Mouse (Mus musculus) hindbrain, postnatal 0 days (tissue): ENCODE measurements around the gene Tmem97. TPM values are rescaled to one million over a fixed set of nuclear protein-coding genes. Genes with fewer than 3 reads are reported as not detected.
A peak's percentile ranks its signal among the peaks of the same experiment; 100 is the strongest.
"Not testable (repeated sequence)": the region's sequence is repeated elsewhere in the genome, so short reads cannot be mapped to it uniquely, and the experiment has no call there.

Source experiments
- ATAC-seq: fragments of 200-750 bp; cut with Nextera tagmentation; 2 replicates; pipeline ENCODE4 v1.8.0; 2017; ENCODE audit warnings: mild to moderate bottlenecking, moderate TSS enrichment, moderate library complexity
- DNase-seq: peaks from one replicate; pipeline ENCODE4 v3.0.0-alpha.2; 2015; ENCODE audit warnings: low spot score
- H3K27ac ChIP-seq: fragments of 300-500 bp; sonication (generic); 2 replicates; pipeline ENCODE4 v1.5.1; 2014; ENCODE audit warnings: mild to moderate bottlenecking
- H3K27me3 ChIP-seq: fragments of 300-500 bp; sonication (generic); 2 replicates; pipeline ENCODE4 v1.6.1; 2014; ENCODE audit warnings: low read length, mixed read lengths; ENCODE audit not compliant: insufficient read depth
- H3K36me3 ChIP-seq: fragments of 300-500 bp; sonication (generic); 2 replicates; pipeline ENCODE4 v1.6.1; 2014; ENCODE audit warnings: low read length, mixed read lengths; ENCODE audit not compliant: insufficient read depth
- H3K4me1 ChIP-seq: fragments of 300-500 bp; sonication (generic); 2 replicates; pipeline ENCODE4 v1.6.1; 2014; ENCODE audit warnings: antibody characterized with exemption, low read length, mixed read lengths; ENCODE audit not compliant: insufficient read depth
- H3K4me2 ChIP-seq: fragments of 300-500 bp; sonication (generic); 2 replicates; pipeline ENCODE4 v1.6.1; 2014; ENCODE audit warnings: low read depth, mild to moderate bottlenecking, low read length, moderate library complexity, mixed read lengths
- H3K4me3 ChIP-seq: fragments of 300-500 bp; sonication (generic); 2 replicates; pipeline ENCODE4 v1.5.1; 2014; ENCODE audit warnings: low read length
- H3K9ac ChIP-seq: fragments of 300-500 bp; sonication (generic); replicated peaks from 2 replicates; pipeline ENCODE4 v1.6.1; 2014; ENCODE audit warnings: mild to moderate bottlenecking, low read length, moderate library complexity, mixed read lengths
- H3K9me3 ChIP-seq: fragments of 300-500 bp; sonication (generic); 2 replicates; pipeline ENCODE4 v1.6.1; 2016; ENCODE audit warnings: low read length, mixed read lengths
- CTCF ChIP-seq: IDR thresholded peaks from 2 replicates; pipeline ENCODE4 v1.5.1; 2016; ENCODE audit warnings: antibody characterized with exemption, control low read depth, low read depth
- WGBS: fragments of 180-500 bp; shearing (Covaris S2); extraction: QIAGEN DNeasy Blood & Tissue Kit; methylation state at CpG from one replicate; pipeline ENCODE4 v1.1.7; 2014; 5-methylcytosine and 5-hydroxymethylcytosine counted together
- polyA plus RNA-seq: library from polyadenylated mRNA; unstranded; fragments of >200 nt; fragmentation: Nextera tagmentation; extraction: Ambion mirVana; gene quantifications from 2 replicates; pipeline ENCODE4 v1.2.1, GENCODE M21; 2015
- total RNA-seq: library from RNA; depleted of rRNA; stranded (reverse); fragments of >200 nt; gene quantifications from 2 replicates; pipeline ENCODE4 v1.2.3, GENCODE M21; 2014

Tmem97 gene
- total and polyA plus RNA-seq, 2 experiments from 2014 or later, result 39.0 to 42.8 TPM

DNA sequence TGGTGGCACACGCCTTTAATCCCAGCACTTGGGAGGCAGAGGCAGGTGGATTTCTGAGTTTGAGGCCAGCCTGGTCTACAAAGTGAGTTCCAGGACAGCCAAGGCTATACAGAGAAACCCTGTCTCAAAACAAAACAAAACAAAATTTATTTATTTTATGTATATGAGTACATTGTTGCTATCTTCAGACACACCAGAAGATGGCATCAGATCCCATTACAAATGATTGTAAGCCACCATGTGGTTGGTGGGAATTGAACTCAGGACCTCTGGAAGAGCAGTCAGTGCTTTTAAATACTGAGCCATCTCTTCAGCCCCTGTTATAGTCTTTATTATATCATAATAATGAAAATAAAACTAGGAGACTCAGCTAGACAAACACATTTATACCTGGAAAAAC, 37.1 kb upstream of the Tmem97 start:
- not testable (repeated sequence) for H3K4me1 ChIP-seq, H3K36me3 ChIP-seq, ATAC-seq, H3K9me3 ChIP-seq, H3K4me2 ChIP-seq, H3K27ac ChIP-seq, H3K9ac ChIP-seq, H3K4me3 ChIP-seq, H3K27me3 ChIP-seq, DNase-seq
- peak; percentile 26; the same call in 1 of the 2 replicates for TF ChIP-seq CTCF
- WGBS, result 96% methylated on average over 1 of the region's 1 CpGs

DNA sequence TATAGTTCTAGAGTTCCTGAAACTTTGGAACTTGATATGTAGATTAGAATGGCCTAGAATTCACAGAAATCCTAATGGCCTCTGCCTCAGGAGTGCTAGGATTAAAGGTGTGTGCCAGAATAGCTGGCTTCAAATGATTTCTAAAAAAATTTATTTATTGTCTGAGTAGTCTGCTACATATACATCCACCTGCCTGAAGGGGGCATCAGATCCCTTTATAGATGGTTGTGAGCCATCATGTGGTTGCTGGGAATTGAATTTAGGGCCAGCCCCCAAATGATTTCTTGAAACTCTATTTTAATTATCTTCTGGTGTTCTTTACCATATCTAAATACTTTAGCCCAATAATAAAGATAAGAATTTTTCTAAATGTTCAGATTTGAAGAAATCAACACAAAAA, 35.5 kb upstream of the Tmem97 start:
- peaks cover 15% of the 10 kb centered on the region for H3K36me3 ChIP-seq
- no peaks in the 10 kb centered on the region for H3K27me3 ChIP-seq
- H3K4me1 ChIP-seq, result no peaks in the 10 kb centered on the region
- DNase-seq (no peak), ATAC-seq (no peak)
- H3K4me3 ChIP-seq, result no peak overlapping the region
- no peak overlapping the region for H3K9ac ChIP-seq
- no peak overlapping the region for H3K27ac ChIP-seq
- TF ChIP-seq CTCF, result 0 out of 2 replicates have a peak, but pooled peaks have one; percentile 8
- H3K9me3 ChIP-seq, result no peaks in the 10 kb centered on the region
- H3K4me2 ChIP-seq, result no peak overlapping the region

GRCm38 (mm10) chr11:78582848-78583247, 32.3 kb upstream of the Tmem97 start:
- H3K4me2 ChIP-seq, result no peak overlapping the region
- 93% methylated on average over 6 of the region's 6 CpGs for WGBS
- no peak for TF ChIP-seq CTCF
- H3K36me3 ChIP-seq, result peaks cover 23% of the 10 kb centered on the region
- no peak overlapping the region for H3K4me3 ChIP-seq
- no peak overlapping the region for H3K9ac ChIP-seq
- no peaks in the 10 kb centered on the region for H3K9me3 ChIP-seq
- ATAC-seq (no peak), DNase-seq (no peak)
- no peak overlapping the region for H3K27ac ChIP-seq
- no peaks in the 10 kb centered on the region for H3K4me1 ChIP-seq
- no peaks in the 10 kb centered on the region for H3K27me3 ChIP-seq

DNA sequence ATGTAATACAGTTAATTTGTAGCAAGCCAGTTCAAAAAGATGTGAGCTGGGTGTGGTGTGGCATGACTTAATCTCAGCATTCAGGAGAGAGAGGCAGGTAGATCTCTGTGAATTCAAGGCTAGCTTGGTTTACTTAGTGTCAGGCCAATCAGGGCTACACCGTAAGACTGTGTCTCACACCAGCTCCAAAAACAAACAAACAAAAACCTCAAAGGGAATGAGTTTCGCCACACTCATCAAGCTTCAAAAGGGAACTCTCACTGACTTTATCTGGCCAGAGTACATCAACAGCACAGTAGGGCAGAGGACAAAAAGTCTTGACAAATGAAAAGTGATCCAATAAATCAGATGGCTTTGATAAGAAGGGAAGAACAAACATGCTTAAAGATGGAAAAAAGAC, 24.4 kb upstream of the Tmem97 start:
- H3K9me3 ChIP-seq, result no peaks in the 10 kb centered on the region
- H3K27ac ChIP-seq, result no peak overlapping the region
- TF ChIP-seq CTCF, result no peak
- H3K27me3 ChIP-seq, result no peaks in the 10 kb centered on the region
- WGBS, result 85% methylated on average over 2 of the region's 2 CpGs
- H3K9ac ChIP-seq, result no peak overlapping the region
- H3K4me3 ChIP-seq, result no peak overlapping the region
- peaks cover 25% of the 10 kb centered on the region for H3K36me3 ChIP-seq
- DNase-seq, result no peak
- ATAC-seq, result no peak
- no peaks in the 10 kb centered on the region for H3K4me1 ChIP-seq
- no peak overlapping the region for H3K4me2 ChIP-seq

DNA sequence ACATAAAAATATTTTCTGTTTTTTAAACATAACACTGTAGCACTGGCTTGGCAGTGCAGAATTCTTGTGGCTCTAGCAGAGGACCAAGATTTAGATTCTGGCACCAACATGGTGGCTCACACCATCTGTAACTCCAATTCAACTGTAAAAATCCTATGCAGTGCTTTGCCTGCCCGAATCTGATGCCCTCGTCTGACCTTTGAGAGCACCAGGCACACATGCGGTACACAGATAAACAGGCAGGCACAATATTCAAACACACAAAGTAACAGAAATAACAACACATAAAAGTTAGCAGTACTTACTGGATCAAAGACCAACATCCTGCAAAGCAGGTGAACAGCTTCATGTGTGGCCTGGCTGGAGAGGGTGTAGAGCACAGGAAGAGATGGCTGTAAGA, 24.0 kb upstream of the Tmem97 start:
- Histone ChIP-seq H3K27me3 (no peaks in the 10 kb centered on the region), H3K9ac (no peak overlapping the region), H3K36me3 (peaks cover 25% of the 10 kb centered on the region), H3K9me3 (no peaks in the 10 kb centered on the region), H3K4me1 (no peaks in the 10 kb centered on the region), H3K4me2 (no peak overlapping the region), H3K27ac (no peak overlapping the region), H3K4me3 (no peak overlapping the region)
- no peak for TF ChIP-seq CTCF
- WGBS, result 89% methylated on average over 3 of the region's 3 CpGs
- ATAC-seq, result no peak
- DNase-seq, result no peak

DNA sequence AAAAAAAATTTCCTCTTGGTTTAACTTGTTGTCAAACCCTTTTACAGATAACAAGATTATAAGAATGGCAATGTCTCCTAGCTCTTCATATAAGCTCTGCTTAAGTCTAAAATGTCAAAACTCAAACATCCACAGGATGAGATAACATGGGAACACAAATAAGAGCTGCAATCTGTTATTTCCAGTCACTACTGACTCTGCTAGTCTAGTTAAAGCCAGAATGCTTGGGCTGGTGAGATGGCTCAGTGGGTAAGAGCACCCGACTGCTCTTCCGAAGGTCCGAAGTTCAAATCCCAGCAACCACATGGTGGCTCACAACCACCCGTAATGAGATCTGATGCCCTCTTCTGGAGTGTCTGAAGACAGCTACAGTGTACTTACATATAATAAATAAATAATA, 23.5 kb upstream of the Tmem97 start:
- not testable (repeated sequence) for H3K27ac ChIP-seq, H3K4me3 ChIP-seq, H3K27me3 ChIP-seq, H3K9me3 ChIP-seq, DNase-seq, H3K9ac ChIP-seq, ATAC-seq, H3K4me1 ChIP-seq, H3K4me2 ChIP-seq
- WGBS, result 98% methylated on average over 3 of the region's 4 CpGs
- H3K36me3 ChIP-seq, result peaks cover 28% of the 10 kb centered on the region

DNA sequence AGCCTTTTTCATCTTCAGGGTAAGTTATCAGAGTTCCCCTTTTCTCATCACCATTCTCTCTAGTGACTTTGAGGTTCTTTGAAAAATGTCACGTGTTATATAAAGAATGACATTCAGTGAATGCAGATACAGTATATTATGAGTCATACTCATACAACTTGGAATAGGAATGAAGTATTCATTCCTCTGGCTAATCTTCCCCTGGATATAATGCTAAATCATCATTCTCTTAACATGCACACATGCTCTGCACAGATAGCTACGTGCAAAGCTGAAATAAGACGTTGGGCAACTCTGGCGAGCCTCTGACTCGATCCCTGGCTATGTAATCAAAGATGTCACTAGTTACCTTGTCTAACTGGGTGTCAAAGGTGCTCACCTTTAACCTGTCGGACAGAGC, 21.3 kb upstream of the Tmem97 start:
- Histone ChIP-seq H3K4me3 (no peak overlapping the region), H3K36me3 (peaks cover 26% of the 10 kb centered on the region), H3K4me1 (no peaks in the 10 kb centered on the region), H3K9me3 (no peaks in the 10 kb centered on the region), H3K27ac (no peak overlapping the region), H3K4me2 (no peak overlapping the region), H3K9ac (no peak overlapping the region), H3K27me3 (no peaks in the 10 kb centered on the region)
- ATAC-seq (no peak), DNase-seq (no peak)
- WGBS, result 94% methylated on average over 6 of the region's 6 CpGs
- no peak for TF ChIP-seq CTCF

- Histone ChIP-seq H3K9ac (no peak overlapping the region), H3K27me3 (no peaks in the 10 kb centered on the region), H3K4me2 (no peak overlapping the region), H3K27ac (no peak overlapping the region), H3K4me1 (no peaks in the 10 kb centered on the region), H3K36me3 (peaks cover 26% of the 10 kb centered on the region), H3K9me3 (no peaks in the 10 kb centered on the region), H3K4me3 (no peak overlapping the region)
- TF ChIP-seq CTCF, result no peak
- no peak for DNase-seq
- WGBS, result 89% methylated on average over 8 of the region's 8 CpGs
- no peak for ATAC-seq
Observed at GRCm38 (mm10) chr11:78571441-78571840, 20.9 kb upstream of the Tmem97 start.
